Mouse (Mus musculus) right cerebral cortex, adult 18-20 months (tissue): ENCODE measurements at regions not wholly inside any gene's neighbourhood (a gene's known extent, or its start where the extent isn't known, plus 50 kb on each side); places are given as distances from the start of the nearest gene placed in this dataset.
A peak's percentile ranks its signal among the peaks of the same experiment; 100 is the strongest.

ENCODE experiments used
- DNase-seq: peaks from one replicate; pipeline ENCODE4 v3.0.0; 2022; ENCODE audit warnings: mixed read lengths

DNA sequence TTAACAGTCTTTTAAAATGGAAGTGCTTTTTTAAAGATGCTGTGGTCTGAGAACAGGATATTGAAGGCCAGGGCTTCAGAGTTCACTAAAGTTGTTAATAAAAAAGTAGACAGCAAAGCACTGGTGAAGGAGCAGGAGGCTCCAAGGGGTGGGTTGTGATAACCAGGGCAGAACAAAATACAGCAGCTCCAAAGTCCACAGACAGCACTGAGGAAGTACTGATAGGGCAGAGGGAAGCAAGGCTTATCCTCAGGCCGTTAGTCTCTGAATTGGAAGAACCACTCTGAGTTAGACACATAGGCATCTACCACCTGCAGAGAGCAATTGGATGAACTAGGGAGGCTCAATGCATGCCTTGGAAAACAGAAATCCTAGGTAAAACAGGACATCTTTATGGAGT, 62.1 kb downstream of the P2ry1 start:
- no peak for DNase-seq

GRCm38 (mm10) chr3:61067067-61067466, 64.5 kb downstream of the P2ry1 start:
- no peak for DNase-seq

- DNase-seq, result no peak
Measured at GRCm38 (mm10) chr3:61068229-61068628, 65.6 kb downstream of the P2ry1 start.

DNA sequence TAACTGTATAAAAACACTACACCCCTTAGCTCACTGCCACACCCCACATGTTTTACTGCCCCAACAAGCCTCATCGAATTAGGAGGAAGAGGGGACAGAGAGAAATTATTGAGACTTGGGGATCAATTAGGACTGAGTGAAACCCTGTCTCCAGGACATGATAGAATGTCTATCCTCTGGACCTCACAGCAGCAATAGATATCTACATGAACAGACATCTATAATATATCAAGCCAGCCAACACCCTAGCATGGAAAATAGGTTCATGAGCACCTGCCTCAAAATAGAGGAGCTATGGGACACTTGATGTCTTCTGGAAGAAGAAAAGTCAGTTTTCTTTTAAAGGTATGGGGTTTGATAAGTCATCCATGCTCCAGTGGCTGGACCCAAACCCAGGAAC, 68.4 kb downstream of the P2ry1 start:
- DNase-seq, result no peak

- no peak for DNase-seq
Measured at GRCm38 (mm10) chr3:61072330-61072729, 69.7 kb downstream of the P2ry1 start.

- DNase-seq, result no peak
Measured at GRCm38 (mm10) chr3:61073103-61073502, 70.5 kb downstream of the P2ry1 start.

GRCm38 (mm10) chr3:61073806-61074205, 71.2 kb downstream of the P2ry1 start:
- no peak for DNase-seq

GRCm38 (mm10) chr3:61075839-61076238, 73.2 kb downstream of the P2ry1 start:
- DNase-seq, result no peak

DNA sequence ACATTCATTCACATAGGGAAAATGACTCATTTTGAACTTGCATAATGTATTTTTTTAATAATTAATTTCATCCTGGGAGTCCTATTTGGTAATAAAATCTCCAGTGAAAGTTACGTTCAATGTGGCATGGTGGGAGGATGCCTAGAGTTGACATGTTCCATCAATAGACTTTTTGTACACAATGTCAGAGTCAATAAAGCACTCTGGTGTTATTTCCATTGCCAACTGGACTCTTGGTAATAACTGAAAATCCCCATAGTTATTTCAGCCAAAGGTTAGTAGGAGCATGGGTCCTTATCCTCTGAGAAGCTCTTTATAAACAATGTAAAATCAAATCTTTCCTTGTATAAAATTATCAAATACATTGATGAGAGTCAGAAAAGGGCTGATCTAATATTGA, 87.3 kb downstream of the P2ry1 start:
- DNase-seq, result no peak

GRCm38 (mm10) chr3:61092031-61092430, 89.4 kb downstream of the P2ry1 start:
- DNase-seq, result no peak

DNA sequence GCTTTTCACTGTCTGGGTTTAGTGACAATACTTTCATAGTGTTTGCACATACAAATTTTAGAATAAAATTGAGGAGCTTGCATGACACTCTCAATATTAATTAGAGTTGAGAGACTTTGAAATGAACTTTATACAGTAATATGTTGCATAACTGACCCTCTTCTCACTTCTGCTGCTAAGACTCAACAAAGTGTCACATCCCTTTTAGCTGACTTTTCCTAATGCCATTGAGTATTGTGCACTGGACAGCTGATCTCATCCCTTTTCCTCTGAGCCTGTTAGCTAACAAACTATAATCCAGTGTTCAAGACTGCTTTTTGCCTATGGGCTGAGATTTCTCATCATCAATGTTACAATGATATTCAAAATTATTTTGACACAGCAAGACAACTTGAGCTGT, 113.8 kb downstream of the P2ry1 start:
- DNase-seq, result no peak

GRCm38 (mm10) chr3:61133096-61133495, 130.5 kb downstream of the P2ry1 start:
- DNase-seq, result no peak

DNA sequence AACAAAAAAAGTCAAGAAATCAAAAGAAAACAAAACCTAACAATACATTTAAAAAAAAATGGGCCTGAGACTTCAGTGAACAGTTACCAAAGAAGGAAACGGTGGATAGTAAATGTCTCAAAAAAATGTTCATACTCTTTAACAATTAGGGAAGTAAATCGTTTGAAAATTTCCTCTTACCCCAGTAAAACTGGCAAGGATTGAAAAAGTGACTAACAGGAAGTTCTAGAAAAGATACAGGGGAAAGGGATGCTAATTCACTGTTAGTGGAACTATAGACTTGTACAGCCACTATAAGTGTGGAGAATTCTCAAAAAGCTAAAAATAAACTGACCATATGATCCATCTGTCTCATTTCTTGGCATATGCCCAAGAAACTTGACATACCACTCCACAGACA, 151.5 kb downstream of the P2ry1 start:
- no peak for DNase-seq

- DNase-seq, result no peak
Measured at GRCm38 (mm10) chr3:61159811-61160210, 157.2 kb downstream of the P2ry1 start.

- no peak for DNase-seq
Measured at GRCm38 (mm10) chr3:61161384-61161783, 158.8 kb downstream of the P2ry1 start.

- peak; percentile 8 for DNase-seq
Measured at GRCm38 (mm10) chr3:61185789-61186188, 175.6 kb upstream of the Rap2b start.

GRCm38 (mm10) chr3:61188662-61189061, 172.8 kb upstream of the Rap2b start:
- DNase-seq, result no peak

- no peak for DNase-seq
Measured at GRCm38 (mm10) chr3:61216562-61216961, 144.9 kb upstream of the Rap2b start.

GRCm38 (mm10) chr3:61224505-61224904, 136.9 kb upstream of the Rap2b start:
- DNase-seq, result no peak

- no peak for DNase-seq
Measured at GRCm38 (mm10) chr3:61225054-61225453, 136.4 kb upstream of the Rap2b start.

DNA sequence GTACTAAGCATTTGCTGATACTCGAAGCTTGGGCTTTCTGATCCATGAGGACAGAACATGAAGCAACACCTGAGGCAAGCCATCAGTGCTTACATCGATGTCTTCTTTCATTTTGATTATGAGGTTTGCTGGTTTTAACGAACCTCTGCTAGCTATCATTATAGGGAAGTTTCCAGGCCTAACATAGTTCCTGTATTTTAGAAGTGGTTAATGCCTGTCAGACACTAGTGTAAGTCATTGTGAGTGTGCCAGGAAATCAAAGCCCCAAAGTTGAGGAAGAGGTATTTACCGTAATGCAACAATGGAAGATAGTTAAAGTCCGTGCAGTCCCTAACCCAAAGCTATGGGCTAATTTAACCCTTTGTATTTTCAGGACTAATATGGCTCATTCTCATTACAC, 120.1 kb upstream of the Rap2b start:
- DNase-seq, result no peak

GRCm38 (mm10) chr3:61243876-61244527, 117.4 kb upstream of the Rap2b start:
- DNase-seq, result peak; percentile 59

DNA sequence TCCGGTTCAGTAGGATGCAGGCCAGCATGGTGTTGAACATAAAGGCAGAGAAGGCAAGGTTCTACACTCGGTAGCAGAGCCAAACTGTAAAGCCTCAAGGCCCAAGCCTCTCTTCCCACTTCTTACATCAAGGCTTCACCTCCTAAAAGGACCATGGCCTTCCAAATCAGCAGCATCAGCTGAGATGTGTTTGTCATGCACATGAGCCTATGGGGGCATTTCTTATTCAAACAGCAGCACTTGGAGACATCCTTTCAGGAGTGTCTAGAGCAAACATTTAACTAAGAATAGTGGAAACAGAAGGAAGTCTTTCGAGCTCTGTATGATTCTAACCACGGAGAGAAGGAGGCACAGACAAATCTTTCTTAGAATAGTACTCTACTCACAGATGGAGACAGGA, 115.0 kb upstream of the Rap2b start:
- no peak for DNase-seq

DNA sequence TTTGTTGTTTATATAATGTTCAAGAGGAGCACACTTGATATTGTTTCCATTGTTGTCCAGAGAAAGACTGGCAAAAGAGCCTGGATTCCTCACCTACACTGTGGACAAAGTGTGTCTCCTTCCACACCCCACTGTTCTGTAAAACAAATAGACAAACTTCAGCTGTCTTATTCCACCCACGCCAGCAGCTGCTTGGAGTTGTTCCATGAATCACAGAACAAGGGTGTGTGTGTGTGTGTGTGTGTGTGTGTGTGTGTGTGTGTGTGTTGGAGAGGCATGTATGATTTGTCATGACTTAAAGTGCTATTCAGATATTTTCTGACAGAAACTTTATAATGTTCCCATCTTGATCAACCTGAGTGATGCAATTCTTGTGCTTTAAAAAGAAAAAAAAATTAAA, 114.1 kb upstream of the Rap2b start:
- peak; percentile 13 for DNase-seq

GRCm38 (mm10) chr3:61255232-61255631, 106.2 kb upstream of the Rap2b start:
- no peak for DNase-seq

GRCm38 (mm10) chr3:61255643-61256042, 105.8 kb upstream of the Rap2b start:
- no peak for DNase-seq
